Mouse (Mus musculus) kidney, adult 2 months (tissue): Measurements from ENCODE around the gene Ext2.

Experiments used
- CTCF ChIP-seq: fragments of 200-500 bp; conservative IDR thresholded peaks from 2 replicates; pipeline ENCODE4 v1.5.1; 2011; ENCODE audit warnings: low read depth, mild to moderate bottlenecking, control low read depth, low read length, moderate library complexity, mixed read lengths; ENCODE audit not compliant: insufficient read depth, insufficient read length
- POLR2A ChIP-seq: fragments of 200-500 bp; IDR thresholded peaks from one replicate; pipeline ENCODE4 v1.6.1; 2011; ENCODE audit warnings: low read depth, low read length, control low read depth

DNA sequence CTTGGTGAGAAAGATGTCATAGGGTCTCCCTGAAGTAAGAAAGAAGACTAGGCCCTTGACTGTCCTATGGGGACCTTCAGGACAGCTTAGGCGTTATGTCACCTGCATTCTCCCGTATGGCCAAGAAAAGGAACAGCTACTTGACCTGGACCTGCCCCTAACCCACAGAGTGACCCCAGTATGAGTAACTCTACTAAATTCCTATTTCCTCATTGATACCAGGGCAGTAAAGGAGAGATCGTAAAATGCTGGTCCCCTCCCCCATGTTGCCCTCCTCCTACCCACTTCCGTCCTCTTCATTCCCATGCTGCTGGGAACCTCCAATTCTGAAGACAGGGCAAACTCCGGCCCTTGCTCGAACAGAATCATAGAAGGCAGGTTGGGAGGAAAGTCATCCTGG, 177.6 kb downstream of the Ext2 start:
- TF ChIP-seq CTCF (no peak), POLR2A (no peak)
